Mouse (Mus musculus): ENCODE measurements around the gene Ifnar1. TPM values are rescaled to one million over a fixed set of nuclear protein-coding genes. Genes with fewer than 3 reads are reported as not detected.

The Ifnar1 gene
- polyA plus RNA-seq, 1 experiment from 2014 or later: 37.1 TPM

DNA sequence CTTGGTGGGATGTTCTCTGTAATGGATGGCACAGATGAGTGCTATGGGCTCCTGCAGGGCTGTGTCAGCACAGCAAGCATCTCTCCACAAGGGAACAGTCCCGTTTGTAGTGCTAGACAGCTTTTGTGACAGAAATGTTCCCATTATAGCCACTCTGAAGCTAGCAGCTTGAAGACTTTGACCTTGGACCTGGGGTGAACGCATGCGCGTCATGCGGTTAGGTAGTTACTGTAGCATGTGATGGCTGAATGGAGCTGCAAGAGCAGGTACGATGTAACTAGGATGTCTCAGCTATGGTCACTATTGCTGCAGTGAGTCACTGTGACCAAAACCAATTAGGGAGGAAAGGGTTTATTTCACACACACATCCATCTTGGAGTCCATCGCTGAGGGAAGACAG lies 13.0 kb downstream of the Ifnar1 start:
- ATAC-seq (replicated peaks; ENCODE audit: insufficient number of reproducible peaks, low FRiP score, low TSS enrichment): no peak
- Histone ChIP-seq H3K4me3 (ENCODE audit: low read depth, low read length) (no peak overlapping the region), H3K4me2 (no peak overlapping the region), H3K36me3 (ENCODE audit: control insufficient read depth, insufficient read depth, low read length) (peaks cover 44% of the 10 kb centered on the region), H3K9me3 (replicated peaks; ENCODE audit: control insufficient read depth, low read length) (no peaks in the 10 kb centered on the region), H3K27ac (ENCODE audit: low read depth, low read length) (no peak overlapping the region), H3K27me3 (ENCODE audit: control insufficient read depth, insufficient read depth, low read length) (no peaks in the 10 kb centered on the region), H3K4me1 (ENCODE audit: control insufficient read depth, insufficient read depth, low read length) (no peaks in the 10 kb centered on the region), H3K9ac (ENCODE audit: low read depth, low read length) (no peak overlapping the region)
- 92% methylated on average over 7 of the region's 7 CpGs for WGBS (ENCODE audit: insufficient replicate concordance)

DNA sequence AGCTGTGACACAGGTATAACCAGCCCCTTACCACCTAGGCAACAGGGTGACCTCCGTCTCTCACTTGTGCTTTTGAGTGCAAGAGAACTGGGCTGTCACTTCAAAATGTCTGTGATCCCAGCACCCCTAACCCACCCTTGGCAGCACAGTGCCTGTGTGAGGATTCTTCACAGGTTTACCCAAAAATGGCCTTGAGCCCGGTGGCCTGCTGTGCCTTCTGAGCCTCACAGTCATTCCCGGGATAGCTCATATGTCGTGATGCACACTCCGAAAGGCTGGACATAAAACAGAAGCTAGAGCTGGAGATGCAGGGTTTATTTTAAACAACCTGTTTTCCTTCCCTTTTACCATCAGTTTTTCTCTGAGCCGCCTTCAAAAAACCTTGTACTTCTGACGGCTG lies 19.7 kb downstream of the Ifnar1 start:
- H3K27me3 ChIP-seq (ENCODE audit: control insufficient read depth, insufficient read depth, low read length): no peaks in the 10 kb centered on the region
- no peak overlapping the region for H3K4me3 ChIP-seq (ENCODE audit: low read depth, low read length)
- H3K9me3 ChIP-seq (replicated peaks; ENCODE audit: control insufficient read depth, low read length): no peaks in the 10 kb centered on the region
- 91% methylated on average over 7 of the region's 7 CpGs for WGBS (ENCODE audit: insufficient replicate concordance)
- no peaks in the 10 kb centered on the region for H3K4me1 ChIP-seq (ENCODE audit: control insufficient read depth, insufficient read depth, low read length)
- H3K27ac ChIP-seq (ENCODE audit: low read depth, low read length): no peak overlapping the region
- ATAC-seq (replicated peaks; ENCODE audit: insufficient number of reproducible peaks, low FRiP score, low TSS enrichment): no peak
- H3K4me2 ChIP-seq: no peak overlapping the region
- peaks cover 50% of the 10 kb centered on the region for H3K36me3 ChIP-seq (ENCODE audit: control insufficient read depth, insufficient read depth, low read length)
- no peak overlapping the region; the same call in 1 of the 2 replicates for H3K9ac ChIP-seq (ENCODE audit: low read depth, low read length)

DNA sequence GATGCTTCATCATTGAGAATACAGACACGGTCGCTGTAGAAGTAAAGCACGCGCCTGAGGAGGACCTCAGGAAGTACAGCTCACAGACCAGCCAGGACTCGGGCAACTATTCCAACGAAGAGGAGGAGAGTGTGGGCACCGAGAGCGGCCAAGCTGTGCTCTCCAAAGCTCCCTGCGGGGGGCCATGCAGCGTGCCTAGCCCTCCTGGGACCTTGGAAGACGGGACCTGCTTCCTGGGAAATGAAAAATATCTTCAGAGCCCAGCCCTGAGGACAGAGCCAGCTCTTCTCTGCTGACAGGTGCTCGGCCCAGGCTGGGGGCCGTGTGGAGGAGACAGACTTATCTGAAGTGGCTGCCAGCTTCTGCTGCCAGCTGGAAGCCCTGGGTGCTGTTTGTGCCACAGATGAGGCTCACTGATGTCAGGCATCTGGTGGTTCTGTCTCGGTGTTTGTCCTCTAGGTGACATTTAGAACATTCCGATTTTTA lies 20.1 kb downstream of the Ifnar1 start:
- Histone ChIP-seq H3K27ac (ENCODE audit: low read depth, low read length) (no peak overlapping the region), H3K4me2 (no peak overlapping the region), H3K4me3 (ENCODE audit: low read depth, low read length) (no peak overlapping the region), H3K9me3 (replicated peaks; ENCODE audit: control insufficient read depth, low read length) (no peaks in the 10 kb centered on the region), H3K9ac (ENCODE audit: low read depth, low read length) (no peak overlapping the region), H3K27me3 (ENCODE audit: control insufficient read depth, insufficient read depth, low read length) (no peaks in the 10 kb centered on the region), H3K36me3 (ENCODE audit: control insufficient read depth, insufficient read depth, low read length) (peaks cover 47% of the 10 kb centered on the region), H3K4me1 (ENCODE audit: control insufficient read depth, insufficient read depth, low read length) (no peaks in the 10 kb centered on the region)
- no peak for ATAC-seq (replicated peaks; ENCODE audit: insufficient number of reproducible peaks, low FRiP score, low TSS enrichment)
- 88% methylated on average over 15 of the region's 15 CpGs for WGBS (ENCODE audit: insufficient replicate concordance)

DNA sequence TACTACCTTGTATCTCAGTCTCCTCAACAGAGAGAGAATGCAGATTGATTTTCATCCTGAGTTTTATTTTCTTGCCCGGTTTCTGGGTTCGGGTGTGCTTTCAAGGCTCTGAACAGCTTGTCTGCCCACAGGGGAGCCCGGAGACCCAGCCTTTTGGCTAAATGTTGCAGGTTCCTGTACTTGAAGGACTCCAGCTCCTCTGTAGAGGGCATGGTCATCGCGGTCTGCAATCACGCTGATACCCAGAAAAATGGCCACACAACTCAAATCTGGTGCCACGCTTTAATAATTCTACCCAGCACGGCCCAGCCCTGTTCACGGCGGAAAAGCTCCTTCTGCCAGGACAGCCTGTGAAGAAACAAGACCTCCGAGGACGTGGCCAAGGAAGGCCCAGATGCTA lies 21.4 kb downstream of the Ifnar1 start:
- Histone ChIP-seq H3K27ac (ENCODE audit: low read depth, low read length) (no peak overlapping the region), H3K9ac (ENCODE audit: low read depth, low read length) (no peak overlapping the region), H3K4me2 (no peak overlapping the region), H3K9me3 (replicated peaks; ENCODE audit: control insufficient read depth, low read length) (no peaks in the 10 kb centered on the region), H3K4me1 (ENCODE audit: control insufficient read depth, insufficient read depth, low read length) (no peaks in the 10 kb centered on the region), H3K36me3 (ENCODE audit: control insufficient read depth, insufficient read depth, low read length) (peaks cover 39% of the 10 kb centered on the region), H3K27me3 (ENCODE audit: control insufficient read depth, insufficient read depth, low read length) (no peaks in the 10 kb centered on the region), H3K4me3 (ENCODE audit: low read depth, low read length) (no peak overlapping the region)
- 95% methylated on average over 12 of the region's 12 CpGs for WGBS (ENCODE audit: insufficient replicate concordance)
- ATAC-seq (replicated peaks; ENCODE audit: insufficient number of reproducible peaks, low FRiP score, low TSS enrichment): no peak

DNA sequence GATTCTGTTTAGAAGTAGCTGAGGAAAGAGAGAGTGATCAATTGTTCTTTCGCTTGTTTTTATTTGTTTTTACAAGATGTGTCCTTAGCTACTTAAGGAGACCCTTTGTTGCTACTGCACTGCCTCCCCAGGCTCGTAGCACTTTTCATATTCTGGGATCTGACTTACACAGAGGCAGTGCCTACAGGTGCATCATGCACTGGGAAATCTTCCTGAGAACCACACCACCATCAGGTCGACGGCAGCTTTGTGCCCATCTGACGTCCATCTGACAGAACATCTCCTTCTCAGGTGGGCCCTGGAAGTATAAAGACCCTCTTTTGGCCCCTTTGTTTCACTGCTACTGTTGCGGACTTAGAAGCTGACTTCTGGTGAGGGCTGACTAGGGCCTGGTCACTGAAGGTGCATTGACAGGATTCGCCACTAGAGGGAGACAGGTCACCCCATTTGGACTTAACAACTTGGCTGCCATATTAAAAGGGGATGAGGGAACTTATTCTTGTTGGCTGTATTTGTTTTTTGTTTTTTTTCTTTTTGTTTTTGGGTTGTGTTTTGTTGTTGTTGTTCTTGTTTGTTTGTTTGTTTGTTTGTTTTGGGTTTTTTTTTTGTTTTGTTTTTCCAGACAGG lies 27.2 kb downstream of the Ifnar1 start:
- Histone ChIP-seq H3K4me3 (ENCODE audit: low read depth, low read length) (no peak overlapping the region), H3K27ac (ENCODE audit: low read depth, low read length) (no peak overlapping the region), H3K27me3 (ENCODE audit: control insufficient read depth, insufficient read depth, low read length) (no peaks in the 10 kb centered on the region), H3K4me1 (ENCODE audit: control insufficient read depth, insufficient read depth, low read length) (no peaks in the 10 kb centered on the region), H3K9ac (ENCODE audit: low read depth, low read length) (no peak overlapping the region), H3K9me3 (replicated peaks; ENCODE audit: control insufficient read depth, low read length) (no peaks in the 10 kb centered on the region), H3K4me2 (no peak overlapping the region), H3K36me3 (ENCODE audit: control insufficient read depth, insufficient read depth, low read length) (no peaks in the 10 kb centered on the region)
- WGBS (ENCODE audit: insufficient replicate concordance): 31% methylated on average over 7 of the region's 7 CpGs
- ATAC-seq (replicated peaks; ENCODE audit: insufficient number of reproducible peaks, low FRiP score, low TSS enrichment): no peak

DNA sequence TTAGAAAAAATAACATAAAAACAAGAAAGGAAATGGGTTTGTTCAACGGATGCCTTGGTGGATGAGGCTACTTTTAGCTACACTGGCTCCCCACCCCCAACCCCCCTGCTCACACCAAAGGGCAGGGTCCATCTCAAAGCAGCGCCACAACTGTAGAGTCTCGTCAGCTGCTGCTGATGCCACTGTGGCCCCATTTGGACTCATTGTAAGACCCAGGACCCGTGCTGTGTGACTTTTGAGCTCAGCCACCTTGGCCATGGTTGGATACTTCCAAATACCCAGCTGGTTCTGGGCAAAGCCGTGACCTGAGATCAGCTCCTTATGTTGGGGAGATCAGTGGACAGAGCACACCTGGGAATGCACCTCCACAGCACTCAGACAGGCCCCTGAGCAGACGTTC lies 28.1 kb downstream of the Ifnar1 start:
- no peak overlapping the region for H3K4me3 ChIP-seq (ENCODE audit: low read depth, low read length)
- H3K4me1 ChIP-seq (ENCODE audit: control insufficient read depth, insufficient read depth, low read length): no peaks in the 10 kb centered on the region
- H3K9ac ChIP-seq (ENCODE audit: low read depth, low read length): no peak overlapping the region
- no peaks in the 10 kb centered on the region for H3K9me3 ChIP-seq (replicated peaks; ENCODE audit: control insufficient read depth, low read length)
- H3K27ac ChIP-seq (ENCODE audit: low read depth, low read length): no peak overlapping the region
- no peaks in the 10 kb centered on the region for H3K27me3 ChIP-seq (ENCODE audit: control insufficient read depth, insufficient read depth, low read length)
- H3K36me3 ChIP-seq (ENCODE audit: control insufficient read depth, insufficient read depth, low read length): no peaks in the 10 kb centered on the region
- no peak overlapping the region for H3K4me2 ChIP-seq
- no peak for ATAC-seq (replicated peaks; ENCODE audit: insufficient number of reproducible peaks, low FRiP score, low TSS enrichment)
- 85% methylated on average over 6 of the region's 6 CpGs for WGBS (ENCODE audit: insufficient replicate concordance)

DNA sequence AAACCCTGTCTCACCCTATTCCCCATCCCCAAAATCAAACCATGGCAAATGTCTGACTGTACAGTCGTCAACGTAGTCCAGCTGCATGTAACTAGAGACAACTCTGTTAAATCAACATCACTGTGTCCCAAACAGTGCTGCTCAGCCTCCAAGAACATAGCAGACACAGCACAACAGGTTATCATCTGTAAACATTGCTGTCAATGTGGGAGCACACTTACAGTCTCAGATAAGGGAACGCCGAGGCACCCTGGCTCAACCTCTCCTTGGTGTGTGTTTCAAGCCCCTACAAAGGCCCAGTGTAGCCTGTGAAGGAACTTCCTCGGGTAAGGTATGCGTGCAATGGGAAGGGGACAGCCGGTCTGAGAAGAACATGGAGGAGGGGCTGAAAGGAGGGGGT lies 32.0 kb downstream of the Ifnar1 start:
- H3K9me3 ChIP-seq (replicated peaks; ENCODE audit: control insufficient read depth, low read length): no peaks in the 10 kb centered on the region
- 42% methylated on average over 7 of the region's 7 CpGs for WGBS (ENCODE audit: insufficient replicate concordance)
- no peak overlapping the region for H3K4me3 ChIP-seq (ENCODE audit: low read depth, low read length)
- H3K9ac ChIP-seq (ENCODE audit: low read depth, low read length): no peak overlapping the region
- H3K27me3 ChIP-seq (ENCODE audit: control insufficient read depth, insufficient read depth, low read length): no peaks in the 10 kb centered on the region
- ATAC-seq (replicated peaks; ENCODE audit: insufficient number of reproducible peaks, low FRiP score, low TSS enrichment): no peak
- H3K27ac ChIP-seq (ENCODE audit: low read depth, low read length): no peak overlapping the region
- no peak overlapping the region for H3K4me2 ChIP-seq
- no peaks in the 10 kb centered on the region for H3K36me3 ChIP-seq (ENCODE audit: control insufficient read depth, insufficient read depth, low read length)
- no peaks in the 10 kb centered on the region for H3K4me1 ChIP-seq (ENCODE audit: control insufficient read depth, insufficient read depth, low read length)

DNA sequence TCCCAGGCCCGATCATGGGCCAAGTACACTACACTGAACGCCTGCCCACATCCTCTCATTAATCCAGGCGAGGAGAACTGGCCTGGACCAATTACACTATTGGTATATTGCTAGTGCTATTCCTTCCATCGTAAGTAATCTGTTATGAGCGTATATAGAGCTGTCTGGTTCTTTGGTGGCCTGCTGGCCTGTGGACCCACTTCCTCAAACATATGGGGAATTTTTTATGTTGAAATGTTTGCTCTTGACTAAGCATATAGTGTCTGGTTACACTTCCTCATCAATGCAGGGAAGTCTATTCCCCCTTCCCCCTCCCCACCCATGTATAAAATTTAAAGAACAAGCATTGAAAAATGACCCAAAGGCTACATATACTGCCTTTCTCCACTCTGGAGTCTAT lies 37.0 kb downstream of the Ifnar1 start:
- H3K9ac ChIP-seq (ENCODE audit: low read depth, low read length): no peak overlapping the region
- H3K4me1 ChIP-seq (ENCODE audit: control insufficient read depth, insufficient read depth, low read length): no peaks in the 10 kb centered on the region
- no peak for ATAC-seq (replicated peaks; ENCODE audit: insufficient number of reproducible peaks, low FRiP score, low TSS enrichment)
- no peaks in the 10 kb centered on the region for H3K36me3 ChIP-seq (ENCODE audit: control insufficient read depth, insufficient read depth, low read length)
- no peak overlapping the region for H3K4me2 ChIP-seq
- no peaks in the 10 kb centered on the region for H3K27me3 ChIP-seq (ENCODE audit: control insufficient read depth, insufficient read depth, low read length)
- H3K27ac ChIP-seq (ENCODE audit: low read depth, low read length): no peak overlapping the region
- 70% methylated on average over 5 of the region's 5 CpGs for WGBS (ENCODE audit: insufficient replicate concordance)
- H3K9me3 ChIP-seq (replicated peaks; ENCODE audit: control insufficient read depth, low read length): no peaks in the 10 kb centered on the region
- no peak overlapping the region for H3K4me3 ChIP-seq (ENCODE audit: low read depth, low read length)
